Mouse (Mus musculus) G1E (cell line): ENCODE results near the gene Psma3.

Source experiments
- CTCF ChIP-seq: IDR thresholded peaks from 2 replicates; pipeline ENCODE4 v1.5.1; 2012; ENCODE audit warnings: low read depth, low read length, inconsistent platforms, mixed read lengths
- TAL1 ChIP-seq: conservative IDR thresholded peaks from 2 replicates; pipeline ENCODE4 v1.6.1; 2012; ENCODE audit warnings: low read depth, low read length, inconsistent platforms, mixed read lengths

GRCm38 (mm10) chr12:71035826-71036225, 61.4 kb downstream of the Psma3 start:
- no peak for TF ChIP-seq CTCF
- no peak for TF ChIP-seq TAL1
